Mouse (Mus musculus) testis, adult 2 months (tissue): ENCODE results near the gene Atad1.

Experiments
- CTCF ChIP-seq: fragments of 200-500 bp; IDR thresholded peaks from 2 replicates; pipeline ENCODE4 v1.5.1; 2012; ENCODE audit warnings: low read depth, mild to moderate bottlenecking, inconsistent platforms, low read length, moderate library complexity; ENCODE audit not compliant: control insufficient read depth, insufficient read depth, insufficient replicate concordance
- POLR2A ChIP-seq: fragments of 200-500 bp; IDR thresholded peaks from 2 replicates; pipeline ENCODE4 v1.6.1; 2012; ENCODE audit warnings: low read depth, mild to moderate bottlenecking, inconsistent platforms, low read length, moderate library complexity; ENCODE audit not compliant: control insufficient read depth

- TF ChIP-seq POLR2A (no peak), CTCF (no peak)
Observed at GRCm38 (mm10) chr19:32659346-32659745, 80.2 kb downstream of the Atad1 start.
